12 mouse cellular contexts compared by ENCODE assay signal in genomic region chr10:59781205-59781931, GRCm38 (mm10).
DNase-seq lines count a peak whose midpoint lies in the region; ATAC-seq and TF ChIP-seq lines count a peak whose summit lies in the region.
"Had no signal": no experiment of that assay in that cellular context is flagged by ENCODE, and none has a peak within 500 bp of the region (broad histone marks: within the 10 kb centered on the region; RNA-seq: fewer than 3 reads in every experiment).

No protein-coding gene starts in this region.

- no peak for DNase-seq in lung, embryonic 14.5 days
- no peak for DNase-seq in lung, adult 2 months
- peak; percentile 23 for DNase-seq in mesoderm, embryonic 11.5 days (ENCODE audit: low read depth, low spot score)
- no peak for DNase-seq in cerebellum, adult 11 months
- no peak for DNase-seq in urinary bladder, postnatal 4 days (ENCODE audit: low spot score in 2 of 2)
- DNase-seq in spleen, adult 12 weeks (ENCODE audit: low spot score): no peak
- DNase-seq: adrenal gland, postnatal 14 days; gastrocnemius, postnatal 25 days; kidney, postnatal 36 days; lung, postnatal 4 days had no signal

- ATAC-seq in lung, embryonic 14.5 days (ENCODE audit: insufficient read depth): no peak
- ATAC-seq in forebrain, embryonic 15.5 days (replicated peaks): peak; percentile 47; the same call in 1 of the 2 replicates

- H3K4me3 ChIP-seq in lung, embryonic 14.5 days (ENCODE audit: low read depth, low read length): no peak overlapping the region
- H3K4me3 ChIP-seq in lung, adult 2 months (replicated peaks; ENCODE audit: extremely low read depth, low read depth, low read length): no peak overlapping the region
- no peak overlapping the region for H3K4me3 ChIP-seq in forebrain, embryonic 15.5 days
- H3K4me3 ChIP-seq: limb, embryonic 15.5 days had no signal

- H3K27me3 ChIP-seq in lung, embryonic 14.5 days (ENCODE audit: insufficient read depth, low read length): no peaks in the 10 kb centered on the region
- no peaks in the 10 kb centered on the region for H3K27me3 ChIP-seq in forebrain, embryonic 15.5 days
- H3K27me3 ChIP-seq: limb, embryonic 15.5 days had no signal

- no peaks in the 10 kb centered on the region for H3K9me3 ChIP-seq in lung, embryonic 14.5 days (ENCODE audit: low read depth, low read length)
- no peaks in the 10 kb centered on the region for H3K9me3 ChIP-seq in forebrain, embryonic 15.5 days
- H3K9me3 ChIP-seq: limb, embryonic 15.5 days had no signal

- no peaks in the 10 kb centered on the region for H3K4me1 ChIP-seq in lung, embryonic 14.5 days (ENCODE audit: insufficient read depth)
- no peaks in the 10 kb centered on the region for H3K4me1 ChIP-seq in lung, adult 2 months (ENCODE audit: control insufficient read depth, insufficient read depth, low read length)
- peaks cover 10% of the 10 kb centered on the region for H3K4me1 ChIP-seq in forebrain, embryonic 15.5 days

- H3K27ac ChIP-seq in lung, embryonic 14.5 days (ENCODE audit: low read depth): no peak overlapping the region
- no peak overlapping the region for H3K27ac ChIP-seq in forebrain, embryonic 15.5 days (replicated peaks)
- H3K27ac ChIP-seq: limb, embryonic 15.5 days had no signal

- H3K9ac ChIP-seq in lung, embryonic 14.5 days: no peak overlapping the region
- H3K9ac ChIP-seq in forebrain, embryonic 15.5 days (replicated peaks): no peak overlapping the region
- H3K9ac ChIP-seq: limb, embryonic 15.5 days had no signal

- TF ChIP-seq POLR2A in lung, adult 2 months (IDR thresholded peaks at IDR 0.05; ENCODE audit: borderline replicate concordance, extremely low read depth, low read depth, low read length): no peak

- TF ChIP-seq CTCF in lung, embryonic 14.5 days (IDR thresholded peaks at IDR 0.05; ENCODE audit: low read depth): peak; percentile 24
- no peak for TF ChIP-seq CTCF in lung, adult 2 months (IDR thresholded peaks at IDR 0.05; ENCODE audit: insufficient read depth, low read length)

- no peak overlapping the region for H3K4me2 ChIP-seq in lung, embryonic 14.5 days
- no peak overlapping the region for H3K4me2 ChIP-seq in forebrain, embryonic 15.5 days (replicated peaks)
- H3K4me2 ChIP-seq: limb, embryonic 15.5 days had no signal

- WGBS in lung, embryonic 14.5 days: 88% methylated on average over 7 of the region's 7 CpGs
- WGBS in lung, adult 2 months: 87% methylated on average over 7 of the region's 7 CpGs
- WGBS in forebrain, embryonic 15.5 days: 49% methylated on average over 7 of the region's 7 CpGs

- no peaks in the 10 kb centered on the region for H3K36me3 ChIP-seq in lung, embryonic 14.5 days (ENCODE audit: insufficient read depth)
- no peaks in the 10 kb centered on the region for H3K36me3 ChIP-seq in forebrain, embryonic 15.5 days
